Mouse (Mus musculus) adrenal gland, adult 8-10 months (tissue): ENCODE data around the gene Ssmem1. TPM values are rescaled to one million over a fixed set of nuclear protein-coding genes. Genes with fewer than 3 reads are reported as not detected.

Experiments used
- DNase-seq: peaks from one replicate; pipeline ENCODE4 v3.0.0; 2022
- total RNA-seq, 4 experiments: library from RNA; stranded (reverse); gene quantifications; 2 replicates each; pipeline ENCODE4 v1.2.4; 2022

The Ssmem1 gene
- total RNA-seq, 4 experiments from 2014 or later, result 0.24 to 0.92 (median 0.35) TPM; not detected in 1

- DNase-seq, result no peak
Observed at GRCm38 (mm10) chr6:30526586-30527515, 17.2 kb downstream of the Ssmem1 start.

DNA sequence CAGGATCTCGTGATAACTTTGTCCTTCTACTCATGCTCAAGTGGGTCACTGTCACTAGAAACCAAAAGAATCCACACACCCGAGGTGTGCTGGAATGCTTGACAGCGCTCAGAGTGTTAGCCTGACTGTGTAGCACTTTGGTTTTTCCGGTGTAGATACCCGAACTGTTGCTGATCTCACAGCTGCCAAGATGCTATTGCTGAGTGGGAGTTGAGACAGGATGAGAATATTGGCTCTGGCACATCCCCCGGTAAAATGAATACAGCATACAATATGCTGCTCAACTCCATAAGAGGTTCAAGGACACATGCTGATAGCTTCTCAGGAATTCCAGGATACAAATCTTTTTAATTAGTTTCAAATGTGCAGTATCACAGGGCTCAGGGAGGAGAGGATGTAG, 19.2 kb downstream of the Ssmem1 start:
- DNase-seq, result no peak

DNA sequence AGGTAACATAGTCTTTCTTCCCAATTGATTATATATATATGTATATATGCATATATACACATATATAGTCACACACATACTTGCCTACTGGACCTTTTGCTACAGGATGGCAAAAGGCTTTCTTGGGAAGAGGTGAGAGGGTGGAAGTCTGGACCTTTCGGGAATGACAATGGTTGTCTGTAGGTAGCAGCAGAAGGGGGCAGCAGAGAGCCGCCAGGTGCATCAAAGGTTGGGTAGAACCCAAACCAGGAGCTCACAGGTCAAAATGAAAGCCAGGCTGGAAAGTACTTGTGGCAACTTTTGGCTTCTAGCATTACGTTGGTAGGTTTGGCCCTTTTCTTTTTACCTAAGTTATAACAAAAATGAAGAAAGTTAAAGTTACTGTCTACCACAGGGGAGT, 25.7 kb downstream of the Ssmem1 start:
- DNase-seq, result peak; percentile 24

DNA sequence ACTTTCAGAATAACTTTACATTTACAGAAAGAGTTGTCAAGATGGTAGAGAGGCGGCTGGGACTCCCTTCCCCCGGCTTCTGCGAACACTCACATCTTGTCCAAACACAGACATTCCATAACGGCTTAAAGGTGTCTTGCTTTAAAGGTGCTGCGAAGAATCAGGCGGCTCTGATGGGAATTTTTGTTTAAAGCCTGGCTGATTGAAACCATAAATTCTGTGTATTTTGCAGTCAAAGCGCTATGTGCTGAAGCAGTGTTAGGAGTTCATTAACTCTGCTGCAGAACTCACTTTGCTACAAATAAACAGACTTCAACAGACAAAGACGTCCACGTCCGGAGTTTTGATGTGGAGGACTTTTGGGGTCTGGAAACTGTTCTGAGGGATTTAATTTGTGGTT, 28.6 kb downstream of the Ssmem1 start:
- DNase-seq, result no peak

DNA sequence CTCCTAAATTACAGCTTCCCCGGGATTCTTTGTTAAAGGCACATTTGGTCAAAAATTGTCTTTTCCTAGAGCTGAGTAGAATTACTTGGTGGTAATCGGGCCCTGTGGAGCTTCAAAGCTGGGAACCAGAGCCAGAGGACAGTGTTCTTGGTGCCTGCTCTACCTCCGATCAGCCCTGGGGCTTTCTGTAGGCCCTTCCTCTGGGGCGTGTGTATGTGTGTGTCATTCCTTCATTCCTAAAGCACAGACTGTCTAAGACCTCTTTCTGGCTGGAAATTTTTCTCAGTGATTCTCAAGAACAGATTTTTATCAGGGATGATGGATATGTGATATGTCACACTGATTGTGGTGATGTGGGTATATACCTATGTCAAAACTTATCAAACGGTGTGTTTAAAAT, 29.2 kb downstream of the Ssmem1 start:
- DNase-seq, result no peak

GRCm38 (mm10) chr6:30541009-30541799, 31.6 kb downstream of the Ssmem1 start, which contains the start of gene Cpa2:
Gene Cpa2 (plus strand): TSS chr6:30541582.
- DNase-seq, result no peak

DNA sequence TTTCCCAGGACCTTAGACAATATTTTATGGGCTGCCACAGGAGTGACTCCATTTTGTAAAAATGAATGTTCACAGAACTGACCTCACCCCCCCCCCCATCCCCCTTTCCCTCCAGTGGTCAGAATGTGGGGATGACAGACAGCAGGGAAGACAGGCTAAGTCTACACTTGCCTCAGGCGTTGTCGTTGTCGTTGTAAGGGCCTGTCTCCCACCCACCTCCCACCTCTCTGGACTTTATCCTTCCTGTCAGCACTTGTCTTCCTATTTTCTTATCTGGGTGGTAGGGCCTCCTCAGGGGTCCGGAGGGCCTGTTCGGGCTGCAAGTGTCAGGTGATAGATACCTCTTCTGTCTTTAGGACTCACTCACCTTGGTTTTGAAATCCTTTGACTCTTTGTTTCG, 32.6 kb downstream of the Ssmem1 start:
- no peak for DNase-seq

DNA sequence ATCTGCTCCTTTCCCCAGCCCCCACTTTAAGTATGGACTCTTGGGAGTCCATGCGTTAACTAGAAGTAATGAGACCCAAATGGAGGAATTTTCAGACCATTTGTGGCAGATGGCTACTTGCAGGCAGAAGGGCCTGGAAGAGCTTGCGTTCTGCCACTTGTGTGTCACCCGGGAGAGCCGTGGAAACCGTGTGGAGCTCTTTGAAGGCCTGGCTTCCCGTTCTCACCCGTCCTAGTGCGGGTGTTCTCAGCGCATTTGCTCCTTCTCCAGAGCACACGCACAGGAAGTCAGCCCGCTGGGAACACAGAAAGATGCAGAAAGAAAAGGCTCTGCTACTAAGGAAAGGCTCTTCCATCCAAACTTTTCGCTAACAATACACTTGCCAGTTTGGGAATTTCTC, 33.4 kb downstream of the Ssmem1 start:
- DNase-seq, result no peak

GRCm38 (mm10) chr6:30543851-30544250, 34.2 kb downstream of the Ssmem1 start:
- DNase-seq, result no peak

- DNase-seq, result no peak
Observed at GRCm38 (mm10) chr6:30545689-30546088, 36.0 kb downstream of the Ssmem1 start.

- no peak for DNase-seq
Observed at GRCm38 (mm10) chr6:30546571-30547273, 37.1 kb downstream of the Ssmem1 start.

- DNase-seq, result no peak
Observed at GRCm38 (mm10) chr6:30547274-30547645, 37.6 kb downstream of the Ssmem1 start.

GRCm38 (mm10) chr6:30547656-30548306, 38.1 kb downstream of the Ssmem1 start:
- DNase-seq, result peak; percentile 64

GRCm38 (mm10) chr6:30549231-30549761, 39.6 kb downstream of the Ssmem1 start:
- no peak for DNase-seq

- no peak for DNase-seq
Observed at GRCm38 (mm10) chr6:30550496-30551192, 41.0 kb downstream of the Ssmem1 start.

DNA sequence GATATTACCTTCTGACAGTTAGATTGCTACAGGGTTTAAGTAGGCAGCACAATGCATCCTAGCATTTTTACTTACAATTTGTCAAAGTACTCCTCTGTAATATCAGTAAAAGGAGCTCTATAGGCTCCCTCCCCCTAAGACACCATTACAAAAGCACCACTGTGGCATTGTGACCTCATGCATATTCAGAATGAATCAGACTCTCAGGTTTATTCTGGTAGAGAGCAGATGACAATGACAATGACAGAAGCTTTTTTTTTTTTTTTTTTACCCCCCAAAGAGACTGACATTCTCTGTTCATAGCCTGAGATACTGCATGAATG, 41.5 kb downstream of the Ssmem1 start:
- DNase-seq, result no peak

DNA sequence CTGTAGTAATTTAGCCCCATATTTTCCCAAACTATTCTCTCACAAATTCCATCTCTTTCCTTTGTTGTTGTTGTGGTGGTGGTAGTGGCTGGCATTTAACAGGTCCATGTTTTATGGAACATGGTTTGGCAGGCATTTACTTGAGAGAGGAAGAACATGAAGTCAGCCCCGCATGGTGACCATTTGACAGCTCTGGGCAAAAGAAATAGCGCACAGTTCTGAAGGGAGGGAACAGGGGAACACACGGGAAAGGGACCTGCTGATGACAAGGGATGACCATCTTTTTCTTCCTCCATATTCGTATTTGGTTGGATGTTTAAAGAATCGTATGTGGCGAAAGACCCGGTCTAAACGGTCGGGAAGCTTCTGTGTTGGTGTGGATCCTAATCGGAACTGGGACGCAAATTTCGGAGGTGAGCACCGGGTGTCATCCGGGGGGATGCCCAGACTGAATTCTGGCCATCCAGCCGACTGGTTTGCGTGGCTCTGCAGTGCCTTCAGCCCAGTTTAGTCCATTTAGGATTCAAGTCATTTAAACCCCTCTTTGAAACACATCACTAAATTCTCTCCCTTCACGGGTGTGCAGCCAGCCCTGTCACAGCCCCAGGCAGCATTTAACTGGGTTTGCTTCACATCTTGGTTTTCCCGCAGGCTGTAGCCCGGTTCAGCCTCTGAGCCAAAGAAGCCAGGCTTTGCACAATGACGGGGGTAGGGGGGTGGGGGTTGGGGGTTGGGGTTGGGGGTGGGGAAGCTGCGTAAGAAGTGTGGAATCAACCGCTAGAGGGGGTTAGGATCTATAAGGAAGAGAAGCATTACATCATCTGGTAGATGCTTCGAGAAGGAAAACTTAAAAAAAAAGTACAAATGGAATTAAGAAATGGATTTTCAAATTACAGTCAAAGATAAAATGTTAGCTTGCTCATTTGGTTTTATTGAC, 42.3 kb downstream of the Ssmem1 start:
- no peak for DNase-seq

DNA sequence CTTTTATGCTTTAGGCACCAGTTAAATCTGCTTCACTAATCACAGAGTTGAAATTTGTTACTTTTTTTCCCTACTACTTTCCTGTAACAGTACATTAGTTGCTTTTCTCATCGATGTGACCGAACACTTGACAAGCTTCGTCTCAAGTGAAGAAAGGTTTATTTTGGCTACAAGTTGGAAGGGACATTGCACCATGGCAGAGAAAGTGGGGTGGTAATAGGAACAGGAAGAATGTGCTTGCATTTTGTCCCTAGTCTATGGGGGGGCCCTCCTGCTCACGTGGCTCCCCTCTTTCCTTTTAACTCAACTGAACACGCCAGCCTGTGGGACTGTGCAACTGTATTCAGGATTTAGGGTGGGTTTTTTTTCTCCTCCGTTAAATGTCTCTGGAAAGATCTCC, 43.0 kb downstream of the Ssmem1 start:
- no peak for DNase-seq

GRCm38 (mm10) chr6:30553381-30554010, 43.8 kb downstream of the Ssmem1 start:
- DNase-seq, result no peak

DNA sequence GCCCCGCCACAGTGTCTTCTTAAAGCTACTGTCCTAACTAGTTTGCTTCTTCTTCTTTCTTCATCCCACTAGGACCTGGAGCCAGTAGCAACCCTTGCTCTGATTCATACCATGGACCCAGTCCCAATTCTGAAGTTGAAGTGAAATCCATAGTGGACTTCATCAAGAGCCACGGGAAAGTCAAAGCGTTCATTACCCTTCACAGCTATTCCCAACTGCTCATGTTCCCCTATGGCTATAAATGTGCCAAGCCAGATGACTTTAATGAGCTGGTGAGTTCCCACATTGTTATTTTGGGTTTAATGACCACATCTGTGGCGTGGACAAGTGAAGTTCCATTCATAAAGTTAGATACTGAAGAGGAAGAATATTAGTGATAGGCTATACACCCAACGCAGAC, 44.4 kb downstream of the Ssmem1 start:
- DNase-seq, result no peak
